Mouse (Mus musculus) liver, embryonic 16.5 days (tissue): Measurements from ENCODE around the gene Ache. TPM values are rescaled to one million over a fixed set of nuclear protein-coding genes. Genes with fewer than 3 reads are reported as not detected.

Experiments
- ATAC-seq: fragments of 200-750 bp; cut with Nextera tagmentation; 2 replicates; pipeline ENCODE4 v1.8.0; 2017; ENCODE audit warnings: low read depth, mild to moderate bottlenecking, moderate number of reproducible peaks, moderate library complexity
- H3K27ac ChIP-seq: fragments of 300-500 bp; sonication (generic); 2 replicates; pipeline ENCODE4 v1.5.1; 2014; ENCODE audit warnings: mild to moderate bottlenecking, low read length
- H3K27me3 ChIP-seq: fragments of 300-500 bp; sonication (generic); 2 replicates; pipeline ENCODE4 v1.6.1; 2014; ENCODE audit warnings: low read depth, low read length, mixed read lengths; ENCODE audit not compliant: control insufficient read depth, insufficient read depth
- H3K36me3 ChIP-seq: fragments of 300-500 bp; sonication (generic); 2 replicates; pipeline ENCODE4 v1.6.1; 2014; ENCODE audit warnings: mild to moderate bottlenecking; ENCODE audit not compliant: control insufficient read depth, insufficient read depth
- H3K4me1 ChIP-seq: fragments of 300-500 bp; sonication (generic); 2 replicates; pipeline ENCODE4 v1.6.1; 2014; ENCODE audit warnings: low read depth, low read length, mixed read lengths; ENCODE audit not compliant: control insufficient read depth
- H3K4me2 ChIP-seq: fragments of 300-500 bp; sonication (generic); 2 replicates; pipeline ENCODE4 v1.6.1; 2014; ENCODE audit warnings: low read depth, low read length, mixed read lengths
- H3K4me3 ChIP-seq: fragments of 300-500 bp; sonication (generic); 2 replicates; pipeline ENCODE4 v1.5.1; 2014; ENCODE audit warnings: low read depth, mild to moderate bottlenecking, low read length
- H3K9ac ChIP-seq: fragments of 300-500 bp; sonication (generic); 2 replicates; pipeline ENCODE4 v1.6.1; 2014; ENCODE audit warnings: low read depth, low read length
- H3K9me3 ChIP-seq: fragments of 300-500 bp; sonication (generic); replicated peaks from 2 replicates; pipeline ENCODE4 v1.6.1; 2016; ENCODE audit warnings: low read length; ENCODE audit not compliant: control insufficient read depth
- WGBS: fragments of 180-500 bp; shearing (Covaris S2); extraction: QIAGEN DNeasy Blood & Tissue Kit; methylation state at CpG from one replicate; pipeline ENCODE4 v1.1.7; 2014; ENCODE audit not compliant: insufficient replicate concordance; 5-methylcytosine and 5-hydroxymethylcytosine counted together
- polyA plus RNA-seq: library from polyadenylated mRNA; unstranded; fragments of >200 nt; fragmentation: Nextera tagmentation; extraction: Ambion mirVana; gene quantifications from 2 replicates; pipeline ENCODE4 v1.2.1, GENCODE M21; 2015

The Ache gene
- polyA plus RNA-seq, 1 experiment from 2014 or later: 18.6 TPM

GRCm38 (mm10) chr5:137294744-137295093 lies 7.4 kb downstream of the Ache start:
- Histone ChIP-seq H3K4me2 (peak overlapping the region; percentile 100), H3K9me3 (no peaks in the 10 kb centered on the region), H3K4me3 (peak overlapping the region; percentile 79), H3K9ac (peak overlapping the region; percentile 60), H3K4me1 (peaks cover 50% of the 10 kb centered on the region), H3K27ac (peak overlapping the region; percentile 100), H3K36me3 (peaks cover 49% of the 10 kb centered on the region), H3K27me3 (peaks cover 3% of the 10 kb centered on the region; the same call in 1 of the 2 replicates)
- ATAC-seq: no peak
- WGBS: 13% methylated on average over 18 of the region's 18 CpGs

- no peak for ATAC-seq
Observed at GRCm38 (mm10) chr5:137295296-137295695, 8.0 kb downstream of the Ache start.

GRCm38 (mm10) chr5:137295712-137296111 lies 8.4 kb downstream of the Ache start:
- WGBS: 93% methylated on average over 15 of the region's 15 CpGs
- Histone ChIP-seq H3K9ac (no peak overlapping the region), H3K4me3 (no peak overlapping the region), H3K27ac (no peak overlapping the region), H3K36me3 (peaks cover 59% of the 10 kb centered on the region), H3K4me1 (peaks cover 43% of the 10 kb centered on the region), H3K27me3 (no peaks in the 10 kb centered on the region), H3K9me3 (no peaks in the 10 kb centered on the region), H3K4me2 (peak overlapping the region; percentile 100; the same call in 1 of the 2 replicates)
- ATAC-seq: no peak

More at GRCm38 (mm10) chr5:137295296-137295695, 8.0 kb downstream of the Ache start:
- Histone ChIP-seq H3K27me3 (no peaks in the 10 kb centered on the region), H3K9me3 (no peaks in the 10 kb centered on the region), H3K27ac (peak overlapping the region; percentile 9; the same call in 1 of the 2 replicates), H3K4me3 (peak overlapping the region; percentile 79), H3K4me2 (peak overlapping the region; percentile 100), H3K4me1 (peaks cover 46% of the 10 kb centered on the region), H3K9ac (peak overlapping the region; percentile 60), H3K36me3 (peaks cover 54% of the 10 kb centered on the region)
- 71% methylated on average over 9 of the region's 9 CpGs for WGBS

GRCm38 (mm10) chr5:137297126-137297525 lies 9.8 kb downstream of the Ache start:
- ATAC-seq: no peak
- H3K9me3 ChIP-seq: no peaks in the 10 kb centered on the region
- H3K4me1 ChIP-seq: peaks cover 29% of the 10 kb centered on the region
- H3K9ac ChIP-seq: no peak overlapping the region
- 87% methylated on average over 14 of the region's 14 CpGs for WGBS
- H3K4me3 ChIP-seq: no peak overlapping the region
- H3K36me3 ChIP-seq: peaks cover 72% of the 10 kb centered on the region
- no peak overlapping the region for H3K4me2 ChIP-seq
- no peaks in the 10 kb centered on the region for H3K27me3 ChIP-seq
- no peak overlapping the region for H3K27ac ChIP-seq

GRCm38 (mm10) chr5:137299240-137299639 lies 11.9 kb downstream of the Ache start:
- Histone ChIP-seq H3K4me1 (peaks cover 17% of the 10 kb centered on the region), H3K4me2 (no peak overlapping the region), H3K36me3 (peaks cover 90% of the 10 kb centered on the region), H3K9me3 (no peaks in the 10 kb centered on the region), H3K4me3 (no peak overlapping the region), H3K27me3 (no peaks in the 10 kb centered on the region), H3K27ac (no peak overlapping the region), H3K9ac (no peak overlapping the region)
- WGBS: 76% methylated on average over 7 of the region's 7 CpGs
- ATAC-seq: no peak

- Histone ChIP-seq H3K4me3 (no peak overlapping the region), H3K36me3 (peaks cover 78% of the 10 kb centered on the region), H3K4me2 (no peak overlapping the region), H3K9me3 (no peaks in the 10 kb centered on the region), H3K27ac (no peak overlapping the region), H3K9ac (no peak overlapping the region), H3K4me1 (peaks cover 26% of the 10 kb centered on the region), H3K27me3 (no peaks in the 10 kb centered on the region)
- WGBS: 89% methylated on average over 21 of the region's 21 CpGs
- peak; percentile 14; the same call in 1 of the 2 replicates for ATAC-seq
Observed at GRCm38 (mm10) chr5:137301253-137301652, 13.9 kb downstream of the Ache start.

- Histone ChIP-seq H3K4me1 (peaks cover 32% of the 10 kb centered on the region), H3K9ac (no peak overlapping the region), H3K4me3 (no peak overlapping the region), H3K36me3 (peaks cover 55% of the 10 kb centered on the region), H3K27ac (no peak overlapping the region), H3K27me3 (no peaks in the 10 kb centered on the region), H3K9me3 (no peaks in the 10 kb centered on the region), H3K4me2 (0 out of 2 replicates have a peak overlapping the region, but pooled peaks have one; percentile 74)
- WGBS: 26% methylated on average over 4 of the region's 4 CpGs
- ATAC-seq: no peak
Observed at GRCm38 (mm10) chr5:137303609-137304008, 16.3 kb downstream of the Ache start.

- Histone ChIP-seq H3K9me3 (no peaks in the 10 kb centered on the region), H3K36me3 (peaks cover 52% of the 10 kb centered on the region), H3K4me2 (peak overlapping the region; percentile 74; the same call in 1 of the 2 replicates), H3K27ac (no peak overlapping the region), H3K9ac (peak overlapping the region; percentile 0; the same call in 1 of the 2 replicates), H3K27me3 (no peaks in the 10 kb centered on the region), H3K4me1 (peaks cover 32% of the 10 kb centered on the region), H3K4me3 (no peak overlapping the region)
- ATAC-seq: no peak
- WGBS: 69% methylated on average over 3 of the region's 3 CpGs
Observed at GRCm38 (mm10) chr5:137304165-137304564, 16.8 kb downstream of the Ache start.

GRCm38 (mm10) chr5:137304816-137305215 lies 17.5 kb downstream of the Ache start:
- H3K9ac ChIP-seq: no peak overlapping the region; the same call in 1 of the 2 replicates
- 68% methylated on average over 4 of the region's 4 CpGs for WGBS
- no peaks in the 10 kb centered on the region for H3K27me3 ChIP-seq
- ATAC-seq: no peak
- H3K9me3 ChIP-seq: no peaks in the 10 kb centered on the region
- peaks cover 51% of the 10 kb centered on the region for H3K36me3 ChIP-seq
- H3K4me2 ChIP-seq: peak overlapping the region; percentile 74
- H3K4me3 ChIP-seq: peak overlapping the region; percentile 93
- H3K27ac ChIP-seq: no peak overlapping the region
- peaks cover 32% of the 10 kb centered on the region for H3K4me1 ChIP-seq
